Mouse (Mus musculus): ENCODE measurements around the gene Klk7.

DNA sequence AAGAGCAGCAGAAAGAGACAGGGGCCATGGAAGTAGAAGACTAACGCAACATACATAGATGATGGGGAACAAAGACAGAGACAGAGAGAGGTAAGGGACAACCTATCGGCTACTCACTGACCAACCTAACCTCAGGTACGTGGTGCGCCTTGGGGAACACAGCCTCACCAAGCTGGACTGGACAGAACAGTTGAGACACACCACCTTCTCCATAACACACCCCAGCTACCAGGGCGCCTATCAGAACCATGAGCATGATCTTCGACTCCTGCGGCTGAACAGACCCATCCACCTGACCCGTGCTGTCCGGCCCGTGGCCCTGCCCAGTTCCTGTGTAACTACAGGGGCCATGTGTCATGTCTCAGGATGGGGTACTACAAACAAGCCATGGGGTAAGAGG is 40.4 kb upstream of the Klk7 start:
- TF ChIP-seq POLR2A (IDR thresholded peaks at IDR 0.05; ENCODE audit: insufficient read depth, low read length) (no peak), CTCF (IDR thresholded peaks at IDR 0.05; ENCODE audit: low read depth, low read length) (no peak)

Measured in ES-Bruce4 (cell line).